Mouse (Mus musculus): ENCODE measurements at regions not wholly inside any gene's neighbourhood (a gene's known extent, or its start where the extent isn't known, plus 50 kb on each side); places are given as distances from the start of the nearest gene placed in this dataset.

GRCm38 (mm10) chr3:19000179-19000578 is 628.3 kb downstream of the 1700064H15Rik start:
- Histone ChIP-seq H3K36me3 (ENCODE audit: control insufficient read depth, insufficient read depth, low read length) (no peaks in the 10 kb centered on the region), H3K4me1 (replicated peaks; ENCODE audit: control insufficient read depth, insufficient read depth, low read length) (no peaks in the 10 kb centered on the region), H3K27me3 (ENCODE audit: control insufficient read depth, insufficient read depth, low read length) (no peaks in the 10 kb centered on the region), H3K9me3 (ENCODE audit: control insufficient read depth, low read length) (no peaks in the 10 kb centered on the region), H3K4me2 (replicated peaks; ENCODE audit: low read depth, low read length) (no peak overlapping the region), H3K27ac (ENCODE audit: low read depth, low read length) (no peak overlapping the region), H3K9ac (ENCODE audit: low read depth, low read length) (no peak overlapping the region), H3K4me3 (ENCODE audit: low read depth, low read length) (no peak overlapping the region)
- 84% methylated on average over 5 of the region's 5 CpGs for WGBS
- no peak for DNase-seq (ENCODE audit: low spot score)
- ATAC-seq (ENCODE audit: low FRiP score): no peak

- H3K27ac ChIP-seq (ENCODE audit: low read depth, low read length): no peak overlapping the region
- no peaks in the 10 kb centered on the region for H3K9me3 ChIP-seq (ENCODE audit: control insufficient read depth, low read length)
- no peaks in the 10 kb centered on the region for H3K4me1 ChIP-seq (replicated peaks; ENCODE audit: control insufficient read depth, insufficient read depth, low read length)
- H3K4me2 ChIP-seq (replicated peaks; ENCODE audit: low read depth, low read length): no peak overlapping the region
- no peak overlapping the region for H3K9ac ChIP-seq (ENCODE audit: low read depth, low read length)
- no peaks in the 10 kb centered on the region for H3K36me3 ChIP-seq (ENCODE audit: control insufficient read depth, insufficient read depth, low read length)
- no peak for DNase-seq (ENCODE audit: low spot score)
- no peaks in the 10 kb centered on the region for H3K27me3 ChIP-seq (ENCODE audit: control insufficient read depth, insufficient read depth, low read length)
- no peak for ATAC-seq (ENCODE audit: low FRiP score)
- H3K4me3 ChIP-seq (ENCODE audit: low read depth, low read length): no peak overlapping the region
- WGBS: 77% methylated on average over 7 of the region's 7 CpGs
These were observed 626.4 kb downstream of the 1700064H15Rik start for GRCm38 (mm10) chr3:19002056-19002455.

- DNase-seq (ENCODE audit: low spot score) (no peak), ATAC-seq (ENCODE audit: low FRiP score) (no peak)
- no peak overlapping the region for H3K4me2 ChIP-seq (replicated peaks; ENCODE audit: low read depth, low read length)
- no peak overlapping the region for H3K9ac ChIP-seq (ENCODE audit: low read depth, low read length)
- H3K27me3 ChIP-seq (ENCODE audit: control insufficient read depth, insufficient read depth, low read length): no peaks in the 10 kb centered on the region
- H3K4me1 ChIP-seq (replicated peaks; ENCODE audit: control insufficient read depth, insufficient read depth, low read length): no peaks in the 10 kb centered on the region
- H3K27ac ChIP-seq (ENCODE audit: low read depth, low read length): no peak overlapping the region
- no peaks in the 10 kb centered on the region for H3K36me3 ChIP-seq (ENCODE audit: control insufficient read depth, insufficient read depth, low read length)
- H3K9me3 ChIP-seq (ENCODE audit: control insufficient read depth, low read length): no peaks in the 10 kb centered on the region
- 82% methylated on average over 1 of the region's 1 CpGs for WGBS
- H3K4me3 ChIP-seq (ENCODE audit: low read depth, low read length): no peak overlapping the region
These were observed 623.7 kb downstream of the 1700064H15Rik start for GRCm38 (mm10) chr3:19004792-19005191.

- DNase-seq (ENCODE audit: low spot score) (no peak), ATAC-seq (ENCODE audit: low FRiP score) (no peak)
- WGBS: 62% methylated on average over 3 of the region's 3 CpGs
- Histone ChIP-seq H3K36me3 (ENCODE audit: control insufficient read depth, insufficient read depth, low read length) (no peaks in the 10 kb centered on the region), H3K27me3 (ENCODE audit: control insufficient read depth, insufficient read depth, low read length) (no peaks in the 10 kb centered on the region), H3K4me3 (ENCODE audit: low read depth, low read length) (no peak overlapping the region), H3K4me1 (replicated peaks; ENCODE audit: control insufficient read depth, insufficient read depth, low read length) (no peaks in the 10 kb centered on the region), H3K4me2 (replicated peaks; ENCODE audit: low read depth, low read length) (no peak overlapping the region), H3K9me3 (ENCODE audit: control insufficient read depth, low read length) (no peaks in the 10 kb centered on the region), H3K9ac (ENCODE audit: low read depth, low read length) (no peak overlapping the region), H3K27ac (ENCODE audit: low read depth, low read length) (no peak overlapping the region)
These were observed 583.9 kb downstream of the 1700064H15Rik start for GRCm38 (mm10) chr3:19044566-19044965.

- no peaks in the 10 kb centered on the region for H3K36me3 ChIP-seq (ENCODE audit: control insufficient read depth, insufficient read depth, low read length)
- H3K9ac ChIP-seq (ENCODE audit: low read depth, low read length): no peak overlapping the region
- no peak overlapping the region for H3K27ac ChIP-seq (ENCODE audit: low read depth, low read length)
- H3K4me1 ChIP-seq (replicated peaks; ENCODE audit: control insufficient read depth, insufficient read depth, low read length): no peaks in the 10 kb centered on the region
- no peak overlapping the region for H3K4me3 ChIP-seq (ENCODE audit: low read depth, low read length)
- DNase-seq (ENCODE audit: low spot score) (no peak), ATAC-seq (ENCODE audit: low FRiP score) (no peak)
- H3K9me3 ChIP-seq (ENCODE audit: control insufficient read depth, low read length): no peaks in the 10 kb centered on the region
- H3K4me2 ChIP-seq (replicated peaks; ENCODE audit: low read depth, low read length): no peak overlapping the region
- H3K27me3 ChIP-seq (ENCODE audit: control insufficient read depth, insufficient read depth, low read length): no peaks in the 10 kb centered on the region
These were observed 582.5 kb downstream of the 1700064H15Rik start for GRCm38 (mm10) chr3:19045933-19046332.

- ATAC-seq (ENCODE audit: low FRiP score) (no peak), DNase-seq (ENCODE audit: low spot score) (no peak)
- WGBS: 65% methylated on average over 1 of the region's 1 CpGs
- no peak overlapping the region for H3K9ac ChIP-seq (ENCODE audit: low read depth, low read length)
- H3K36me3 ChIP-seq (ENCODE audit: control insufficient read depth, insufficient read depth, low read length): no peaks in the 10 kb centered on the region
- no peak overlapping the region for H3K27ac ChIP-seq (ENCODE audit: low read depth, low read length)
- no peaks in the 10 kb centered on the region for H3K4me1 ChIP-seq (replicated peaks; ENCODE audit: control insufficient read depth, insufficient read depth, low read length)
- H3K4me3 ChIP-seq (ENCODE audit: low read depth, low read length): no peak overlapping the region
- H3K9me3 ChIP-seq (ENCODE audit: control insufficient read depth, low read length): no peaks in the 10 kb centered on the region
- H3K4me2 ChIP-seq (replicated peaks; ENCODE audit: low read depth, low read length): no peak overlapping the region
- H3K27me3 ChIP-seq (ENCODE audit: control insufficient read depth, insufficient read depth, low read length): no peaks in the 10 kb centered on the region
These were observed 581.9 kb downstream of the 1700064H15Rik start for GRCm38 (mm10) chr3:19046610-19047009.

- ATAC-seq (ENCODE audit: low FRiP score): no peak
- Histone ChIP-seq H3K27me3 (ENCODE audit: control insufficient read depth, insufficient read depth, low read length) (no peaks in the 10 kb centered on the region), H3K4me3 (ENCODE audit: low read depth, low read length) (no peak overlapping the region), H3K27ac (ENCODE audit: low read depth, low read length) (no peak overlapping the region), H3K9ac (ENCODE audit: low read depth, low read length) (no peak overlapping the region), H3K4me1 (replicated peaks; ENCODE audit: control insufficient read depth, insufficient read depth, low read length) (no peaks in the 10 kb centered on the region), H3K4me2 (replicated peaks; ENCODE audit: low read depth, low read length) (no peak overlapping the region), H3K9me3 (ENCODE audit: control insufficient read depth, low read length) (no peaks in the 10 kb centered on the region), H3K36me3 (ENCODE audit: control insufficient read depth, insufficient read depth, low read length) (no peaks in the 10 kb centered on the region)
- 74% methylated on average over 3 of the region's 3 CpGs for WGBS
- no peak for DNase-seq (ENCODE audit: low spot score)
These were observed 572.5 kb downstream of the 1700064H15Rik start for GRCm38 (mm10) chr3:19055961-19056360.

- WGBS: 16% methylated on average over 9 of the region's 9 CpGs
- H3K9me3 ChIP-seq (ENCODE audit: control insufficient read depth, low read length): no peaks in the 10 kb centered on the region
- H3K4me2 ChIP-seq (replicated peaks; ENCODE audit: low read depth, low read length): no peak overlapping the region
- no peaks in the 10 kb centered on the region for H3K4me1 ChIP-seq (replicated peaks; ENCODE audit: control insufficient read depth, insufficient read depth, low read length)
- no peak for ATAC-seq (ENCODE audit: low FRiP score)
- H3K4me3 ChIP-seq (ENCODE audit: low read depth, low read length): no peak overlapping the region
- no peaks in the 10 kb centered on the region for H3K36me3 ChIP-seq (ENCODE audit: control insufficient read depth, insufficient read depth, low read length)
- no peak overlapping the region for H3K9ac ChIP-seq (ENCODE audit: low read depth, low read length)
- DNase-seq (ENCODE audit: low spot score): no peak
- no peak overlapping the region for H3K27ac ChIP-seq (ENCODE audit: low read depth, low read length)
- H3K27me3 ChIP-seq (ENCODE audit: control insufficient read depth, insufficient read depth, low read length): no peaks in the 10 kb centered on the region
These were observed 571.9 kb downstream of the 1700064H15Rik start for GRCm38 (mm10) chr3:19056623-19057022.

- H3K9ac ChIP-seq (ENCODE audit: low read depth, low read length): no peak overlapping the region
- no peak overlapping the region for H3K4me2 ChIP-seq (replicated peaks; ENCODE audit: low read depth, low read length)
- 35% methylated on average over 15 of the region's 17 CpGs for WGBS
- H3K9me3 ChIP-seq (ENCODE audit: control insufficient read depth, low read length): no peaks in the 10 kb centered on the region
- no peak overlapping the region for H3K27ac ChIP-seq (ENCODE audit: low read depth, low read length)
- no peaks in the 10 kb centered on the region for H3K4me1 ChIP-seq (replicated peaks; ENCODE audit: control insufficient read depth, insufficient read depth, low read length)
- H3K4me3 ChIP-seq (ENCODE audit: low read depth, low read length): no peak overlapping the region
- H3K27me3 ChIP-seq (ENCODE audit: control insufficient read depth, insufficient read depth, low read length): no peaks in the 10 kb centered on the region
- DNase-seq (ENCODE audit: low spot score) (peak; percentile 38), ATAC-seq (ENCODE audit: low FRiP score) (peak; percentile 57)
- no peaks in the 10 kb centered on the region for H3K36me3 ChIP-seq (ENCODE audit: control insufficient read depth, insufficient read depth, low read length)
These were observed 568.3 kb downstream of the 1700064H15Rik start for GRCm38 (mm10) chr3:19059906-19060870.

Measured in hindbrain, embryonic 11.5 days (tissue).